Mouse (Mus musculus): ENCODE results near the gene Pde4b.
A peak's percentile ranks its signal among the peaks of the same experiment; 100 is the strongest.

Pde4b gene

GRCm38 (mm10) chr4:102539598-102540180 lies 452.3 kb downstream of the Pde4b start:
- no peak for DNase-seq (ENCODE audit: low spot score)

- DNase-seq (ENCODE audit: low spot score), result no peak
Measured at GRCm38 (mm10) chr4:102542976-102543375, 455.6 kb downstream of the Pde4b start.

DNA sequence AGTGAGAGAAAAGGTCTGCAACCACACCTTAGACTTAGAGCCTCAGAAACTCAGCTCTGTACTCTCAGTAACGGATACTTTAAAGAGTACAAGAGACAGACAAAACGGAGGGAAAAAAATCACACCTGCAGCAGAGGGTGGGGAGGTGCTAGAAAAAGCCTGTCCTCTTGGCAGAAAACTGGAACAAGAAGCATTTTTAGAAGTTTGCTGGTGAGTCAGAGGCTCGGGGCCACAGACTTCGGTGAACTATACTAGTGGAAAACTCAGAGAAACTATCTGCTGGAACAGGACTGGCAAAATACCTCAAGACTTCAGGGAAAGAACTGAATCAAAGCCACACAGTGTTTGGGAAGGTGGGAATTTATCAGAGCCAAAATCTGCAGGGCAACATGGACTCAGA lies 457.9 kb downstream of the Pde4b start:
- no peak for DNase-seq (ENCODE audit: low spot score)

- DNase-seq (ENCODE audit: low spot score), result no peak
Measured at GRCm38 (mm10) chr4:102555566-102555965, 468.2 kb downstream of the Pde4b start.

DNA sequence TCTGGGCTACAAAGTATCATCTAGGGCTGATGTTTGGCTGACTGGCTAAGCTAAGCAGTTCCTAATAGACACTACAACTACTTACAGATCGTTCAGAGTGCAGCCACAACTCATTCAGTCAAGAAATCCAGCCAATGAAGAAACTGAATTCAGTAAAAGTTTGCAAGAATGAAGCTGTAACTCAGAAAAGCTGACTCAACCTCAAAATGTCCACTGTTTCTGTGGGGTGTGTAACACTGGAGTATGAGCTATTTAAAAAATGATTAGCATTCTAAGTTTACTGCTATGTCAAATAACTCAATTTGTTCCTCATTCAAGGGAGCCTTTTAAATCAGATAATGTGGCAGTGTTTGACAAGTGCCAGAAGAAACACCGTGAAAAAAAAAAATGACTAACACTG lies 469.7 kb downstream of the Pde4b start:
- no peak for DNase-seq (ENCODE audit: low spot score)

- no peak for DNase-seq (ENCODE audit: low spot score)
Measured at GRCm38 (mm10) chr4:102557508-102558220, 470.3 kb downstream of the Pde4b start.

DNA sequence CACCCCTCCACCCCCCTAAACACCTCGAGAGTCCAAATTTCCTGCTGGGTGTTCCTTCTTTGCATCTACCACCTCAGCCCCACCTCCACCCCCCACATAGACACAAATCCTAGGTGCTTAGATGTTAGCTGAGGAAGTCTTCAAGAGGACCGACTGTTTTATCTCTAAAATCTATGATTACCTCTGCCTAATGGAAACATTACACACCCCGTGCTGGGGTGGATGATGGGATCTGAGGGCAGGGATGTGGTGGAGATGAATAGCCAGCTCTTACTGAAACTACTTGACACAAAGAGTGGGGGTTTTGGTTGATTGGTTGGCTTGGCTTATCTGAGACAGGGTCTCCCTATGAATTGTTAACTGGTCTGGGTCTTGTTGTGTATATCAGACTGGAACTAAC lies 471.0 kb downstream of the Pde4b start:
- DNase-seq (ENCODE audit: low spot score), result no peak

DNA sequence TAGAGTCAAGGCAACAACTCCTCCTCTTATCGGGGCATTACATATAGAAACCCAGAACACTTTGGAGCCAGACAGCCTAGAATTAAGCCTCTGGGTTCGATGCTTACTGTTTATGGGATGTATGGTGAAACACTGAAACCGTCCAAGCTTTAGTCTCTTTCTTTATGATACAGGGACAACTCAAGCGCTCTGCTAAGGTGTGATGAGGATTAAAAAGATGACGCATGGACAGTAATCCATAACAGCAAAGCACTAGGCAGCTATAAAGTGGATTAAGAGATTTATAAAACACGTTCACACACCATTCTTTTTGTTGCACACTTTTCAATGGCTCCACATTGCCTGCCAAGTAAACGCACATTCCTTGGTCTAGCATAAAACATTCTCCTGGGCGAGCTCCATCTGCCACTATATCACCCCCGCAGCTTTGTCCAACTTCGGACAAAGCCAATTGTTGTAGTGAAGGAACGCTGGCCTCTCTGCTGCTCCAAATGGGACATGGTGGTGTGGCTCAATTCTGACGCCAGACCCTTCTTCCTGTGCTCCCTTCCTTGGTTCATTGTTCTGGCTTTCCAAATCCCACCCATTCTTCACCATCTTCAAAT lies 473.4 kb downstream of the Pde4b start:
- no peak for DNase-seq (ENCODE audit: low spot score)

- no peak for DNase-seq (ENCODE audit: low spot score)
Measured at GRCm38 (mm10) chr4:102563273-102563855, 476.0 kb downstream of the Pde4b start.

- DNase-seq (ENCODE audit: low spot score), result no peak
Measured at GRCm38 (mm10) chr4:102564286-102564685, 476.9 kb downstream of the Pde4b start.

DNA sequence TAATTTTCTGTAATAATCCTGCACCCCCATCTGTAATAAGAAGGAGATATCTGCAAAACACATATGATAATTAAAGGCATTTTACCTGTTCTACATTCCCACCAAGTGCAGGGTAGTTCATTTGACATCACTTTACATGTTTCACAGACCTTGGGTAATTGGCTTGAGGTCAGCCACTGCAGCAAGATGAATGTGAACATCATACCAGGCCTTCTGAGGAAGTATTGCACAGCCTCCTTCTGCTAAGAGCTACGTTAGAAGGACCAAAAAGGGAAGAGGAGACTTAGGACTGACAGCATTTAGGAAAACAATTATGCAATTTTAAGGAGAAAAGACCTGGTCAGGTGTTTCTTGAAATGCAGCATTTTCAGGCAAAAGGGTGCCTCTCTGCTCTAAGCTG lies 479.1 kb downstream of the Pde4b start:
- DNase-seq (ENCODE audit: low spot score), result no peak

- DNase-seq (ENCODE audit: low spot score), result no peak
Measured at GRCm38 (mm10) chr4:102567111-102567510, 479.8 kb downstream of the Pde4b start.

- DNase-seq (ENCODE audit: low spot score), result no peak
Measured at GRCm38 (mm10) chr4:102567676-102568254, 480.4 kb downstream of the Pde4b start.

DNA sequence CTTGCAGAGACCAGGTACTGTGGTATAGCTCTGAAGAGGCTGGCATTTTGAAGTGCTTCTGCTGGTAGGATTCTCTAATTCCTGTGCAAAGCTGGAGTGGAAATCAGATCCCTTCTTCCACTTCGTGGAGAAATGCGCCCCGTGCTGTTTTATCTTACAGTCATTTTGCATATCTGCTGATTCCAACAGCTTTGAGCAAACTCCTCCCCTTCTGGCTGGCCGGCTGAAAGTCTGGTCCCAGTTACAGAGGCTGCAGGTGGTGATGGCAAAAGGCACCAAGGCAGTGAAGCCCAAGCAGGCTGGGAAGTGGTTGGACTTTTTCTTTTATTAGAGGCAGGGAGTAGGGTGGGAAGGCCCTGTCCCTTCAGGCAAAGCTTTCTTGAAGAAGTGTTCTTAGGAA lies 481.2 kb downstream of the Pde4b start:
- peak; percentile 57 for DNase-seq (ENCODE audit: low spot score)

- DNase-seq (ENCODE audit: low spot score), result no peak
Measured at GRCm38 (mm10) chr4:102569101-102569583, 481.8 kb downstream of the Pde4b start.

DNA sequence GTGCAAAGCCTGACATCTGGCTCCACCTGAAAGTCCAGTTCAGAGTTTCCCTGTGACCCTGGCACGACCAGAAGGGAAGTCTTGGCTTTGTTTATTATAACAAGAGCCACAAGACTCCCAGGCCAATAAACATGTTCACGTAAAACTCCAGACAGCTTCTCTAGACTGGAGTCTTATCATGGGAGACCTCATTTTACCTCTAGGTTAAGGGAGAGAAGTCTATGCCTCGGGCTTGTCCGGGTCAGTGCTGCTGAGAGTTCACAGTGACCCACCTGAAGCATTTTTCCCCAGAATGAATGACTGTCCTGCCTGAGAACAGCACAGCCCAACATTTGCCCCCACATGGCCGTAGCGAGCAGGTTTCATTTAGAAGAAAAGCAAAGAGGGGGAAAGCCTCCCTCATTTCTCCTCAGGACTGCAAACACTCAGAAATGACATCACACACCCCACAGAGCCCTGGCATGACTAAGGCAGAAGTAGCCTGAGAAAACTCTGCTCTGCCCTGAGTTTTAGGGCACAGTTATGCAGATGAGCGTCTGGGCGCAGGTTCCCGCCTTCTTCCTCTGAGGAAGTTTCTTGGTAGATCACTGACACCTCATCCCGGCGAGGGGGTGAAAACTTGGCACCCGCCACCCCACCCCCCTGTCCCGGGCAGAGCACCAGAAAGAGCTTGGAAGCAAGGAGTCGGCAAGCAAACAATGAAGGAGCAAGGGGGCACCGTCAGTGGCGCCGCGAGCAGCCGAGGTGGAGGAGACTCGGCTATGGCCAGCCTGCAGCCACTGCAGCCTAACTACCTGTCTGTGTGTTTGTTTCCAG lies 482.8 kb downstream of the Pde4b start:
- peak; percentile 73 for DNase-seq (ENCODE audit: low spot score)

DNA sequence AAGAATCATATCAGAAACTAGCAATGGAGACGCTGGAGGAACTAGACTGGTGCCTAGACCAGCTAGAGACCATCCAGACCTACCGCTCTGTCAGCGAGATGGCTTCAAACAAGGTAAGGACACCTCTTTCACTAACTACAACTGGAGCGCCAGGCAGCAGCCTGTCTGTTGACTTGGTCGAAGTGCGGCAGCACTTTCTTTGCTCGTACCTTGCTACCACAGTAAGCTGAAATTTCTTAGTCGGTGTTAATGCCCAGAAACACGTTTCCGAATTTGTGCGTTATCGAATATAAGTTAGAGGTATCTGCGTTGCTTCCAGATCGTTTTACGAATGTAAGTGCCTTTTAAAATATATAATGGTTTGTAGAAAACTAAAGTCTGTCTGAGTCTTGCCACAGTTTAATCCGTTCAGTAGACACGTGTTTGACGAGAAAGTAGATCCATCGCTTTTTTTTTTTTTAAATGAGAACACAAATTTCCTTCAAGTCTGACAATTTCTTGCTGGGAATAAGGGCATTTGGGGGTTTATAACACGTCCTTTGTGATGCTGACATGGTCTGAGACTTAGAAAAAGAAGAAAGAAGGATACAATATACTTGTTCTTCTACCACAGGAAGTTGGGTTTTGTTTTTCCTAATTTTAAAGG lies 483.5 kb downstream of the Pde4b start:
- no peak for DNase-seq (ENCODE audit: low spot score)

DNA sequence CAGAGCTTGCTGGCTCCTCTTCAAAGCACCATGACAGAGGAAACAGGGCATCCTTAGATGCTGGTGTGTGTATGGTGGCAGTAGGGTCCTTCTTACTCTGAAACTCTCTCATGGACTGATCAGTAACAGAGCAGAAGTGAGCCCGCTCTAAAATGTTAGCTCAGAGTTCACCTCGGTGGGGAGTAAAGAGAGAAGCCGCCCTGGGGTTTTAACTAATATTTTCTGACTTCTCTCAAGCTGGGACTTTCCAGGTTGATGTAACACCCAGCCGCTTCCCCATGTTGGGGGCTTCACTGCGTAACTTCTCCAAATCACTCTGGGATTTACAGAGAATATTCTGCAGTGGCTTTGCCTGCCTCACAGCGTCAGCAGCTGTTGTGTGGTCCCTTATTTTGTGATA lies 484.7 kb downstream of the Pde4b start:
- no peak for DNase-seq (ENCODE audit: low spot score)

- DNase-seq (ENCODE audit: low spot score), result no peak
Measured at GRCm38 (mm10) chr4:102572591-102572990, 485.2 kb downstream of the Pde4b start.

DNA sequence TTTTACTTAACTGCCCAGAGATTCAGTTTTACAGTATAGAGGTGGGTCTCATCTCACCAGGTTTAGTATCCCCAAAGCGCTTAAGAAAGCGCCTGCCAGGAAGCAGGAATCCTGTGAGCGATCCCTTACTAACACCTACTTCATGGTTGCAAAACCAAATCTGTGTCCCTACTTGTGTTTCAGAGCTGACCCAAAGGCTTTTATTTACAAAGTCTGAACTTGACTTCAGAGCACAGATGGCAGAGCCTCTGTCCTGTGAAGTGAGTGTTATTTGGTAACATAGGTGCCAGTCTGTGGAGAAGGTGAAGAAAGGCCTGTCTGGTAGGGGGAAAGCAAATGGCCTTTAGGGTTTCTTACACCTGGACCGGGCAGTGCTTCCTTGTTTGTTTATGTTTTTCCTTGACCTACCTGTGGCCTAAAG lies 486.0 kb downstream of the Pde4b start:
- no peak for DNase-seq (ENCODE audit: low spot score)

- no peak for DNase-seq (ENCODE audit: low spot score)
Measured at GRCm38 (mm10) chr4:102574226-102574625, 486.9 kb downstream of the Pde4b start.

Data from testis, postnatal 10 days (tissue).